Mouse (Mus musculus) E14TG2a.4 (cell line): ENCODE data around the gene Lsm14a.
A peak's percentile ranks its signal among the peaks of the same experiment; 100 is the strongest.

Source experiments
- H3K27me3 ChIP-seq: 2 replicates; pipeline ENCODE4 v1.6.1; 2014; ENCODE audit warnings: low read length, control low read depth; ENCODE audit not compliant: insufficient read depth
- H3K36me3 ChIP-seq: 2 replicates; pipeline ENCODE4 v1.6.1; 2014; ENCODE audit warnings: low read length, control low read depth; ENCODE audit not compliant: insufficient read depth
- H3K4me1 ChIP-seq: replicated peaks from 2 replicates; pipeline ENCODE4 v1.6.1; 2014; ENCODE audit warnings: low read depth, low read length, control low read depth
- H3K4me3 ChIP-seq: replicated peaks from 2 replicates; pipeline ENCODE4 v1.5.1; 2014; ENCODE audit warnings: mild to moderate bottlenecking, low read length
- H3K9me3 ChIP-seq: 2 replicates; pipeline ENCODE4 v1.6.1; 2014; ENCODE audit warnings: low read length, control low read depth
- CTCF ChIP-seq: conservative IDR thresholded peaks from 2 replicates; pipeline ENCODE4 v1.5.1; 2014; ENCODE audit warnings: low read length
- NANOG ChIP-seq: IDR thresholded peaks from 2 replicates; pipeline ENCODE4 v1.6.1; 2014; ENCODE audit warnings: borderline replicate concordance, low read length, mixed read lengths
- POU5F1 ChIP-seq: IDR thresholded peaks from 2 replicates; pipeline ENCODE4 v1.6.1; 2014; ENCODE audit warnings: low read length, borderline replicate concordance

The Lsm14a gene

GRCm38 (mm10) chr7:34317901-34318476 is 75.1 kb downstream of the Lsm14a start:
- Histone ChIP-seq H3K9me3 (no peaks in the 10 kb centered on the region), H3K36me3 (no peaks in the 10 kb centered on the region), H3K27me3 (no peaks in the 10 kb centered on the region), H3K4me1 (peaks cover 8% of the 10 kb centered on the region), H3K4me3 (no peak overlapping the region)
- TF ChIP-seq CTCF (no peak), NANOG (no peak), POU5F1 (no peak)

- peaks cover 19% of the 10 kb centered on the region for H3K4me1 ChIP-seq
- TF ChIP-seq NANOG (no peak), CTCF (no peak), POU5F1 (no peak)
- no peaks in the 10 kb centered on the region for H3K27me3 ChIP-seq
- no peaks in the 10 kb centered on the region for H3K9me3 ChIP-seq
- 0 out of 2 replicates have a peak, but pooled peaks cover 5% of the 10 kb centered on the region for H3K36me3 ChIP-seq
- peak within 1 kb of the TSS; percentile 90 for H3K4me3 ChIP-seq
These were observed 79.7 kb downstream of the Lsm14a start, which contains the start of gene 4931406P16Rik for GRCm38 (mm10) chr7:34313443-34313875. 4931406P16Rik (minus strand) TSS chr7:34313551.

- TF ChIP-seq POU5F1 (no peak), NANOG (no peak), CTCF (no peak)
- no peaks in the 10 kb centered on the region for H3K27me3 ChIP-seq
- no peaks in the 10 kb centered on the region for H3K9me3 ChIP-seq
- H3K4me1 ChIP-seq, result peaks cover 19% of the 10 kb centered on the region
- peak overlapping the region; percentile 90 for H3K4me3 ChIP-seq
- 0 out of 2 replicates have a peak, but pooled peaks cover 5% of the 10 kb centered on the region for H3K36me3 ChIP-seq
These were observed 80.2 kb downstream of the Lsm14a start for GRCm38 (mm10) chr7:34312786-34313442.

- TF ChIP-seq POU5F1 (no peak), NANOG (no peak), CTCF (no peak)
- Histone ChIP-seq H3K4me1 (peaks cover 17% of the 10 kb centered on the region), H3K4me3 (no peak overlapping the region), H3K9me3 (no peaks in the 10 kb centered on the region), H3K36me3 (peaks cover 15% of the 10 kb centered on the region; the same call in 1 of the 2 replicates), H3K27me3 (no peaks in the 10 kb centered on the region)
These were observed 83.8 kb downstream of the Lsm14a start for GRCm38 (mm10) chr7:34309186-34309764.

GRCm38 (mm10) chr7:34308586-34308985 is 84.5 kb downstream of the Lsm14a start:
- Histone ChIP-seq H3K9me3 (no peaks in the 10 kb centered on the region), H3K36me3 (peaks cover 15% of the 10 kb centered on the region; the same call in 1 of the 2 replicates), H3K27me3 (no peaks in the 10 kb centered on the region), H3K4me1 (peaks cover 11% of the 10 kb centered on the region), H3K4me3 (no peak overlapping the region)
- no peak for TF ChIP-seq CTCF
- no peak for TF ChIP-seq NANOG
- TF ChIP-seq POU5F1, result no peak

GRCm38 (mm10) chr7:34305454-34305853 is 87.7 kb downstream of the Lsm14a start:
- H3K36me3 ChIP-seq, result peaks cover 17% of the 10 kb centered on the region; the same call in 1 of the 2 replicates
- TF ChIP-seq POU5F1 (no peak), NANOG (no peak)
- H3K27me3 ChIP-seq, result no peaks in the 10 kb centered on the region
- no peak overlapping the region for H3K4me3 ChIP-seq
- H3K4me1 ChIP-seq, result 0 out of 2 replicates have a peak, but pooled peaks cover 3% of the 10 kb centered on the region
- H3K9me3 ChIP-seq, result no peaks in the 10 kb centered on the region

- H3K4me1 ChIP-seq, result no peaks in the 10 kb centered on the region
- H3K36me3 ChIP-seq, result peaks cover 16% of the 10 kb centered on the region; the same call in 1 of the 2 replicates
- H3K4me3 ChIP-seq, result no peak overlapping the region
- no peaks in the 10 kb centered on the region for H3K27me3 ChIP-seq
- no peak for TF ChIP-seq POU5F1
- no peak for TF ChIP-seq CTCF
- TF ChIP-seq NANOG, result no peak
- H3K9me3 ChIP-seq, result no peaks in the 10 kb centered on the region
These were observed 90.5 kb downstream of the Lsm14a start for GRCm38 (mm10) chr7:34302651-34303050.

GRCm38 (mm10) chr7:34301952-34302351 is 91.2 kb downstream of the Lsm14a start:
- peaks cover 16% of the 10 kb centered on the region; the same call in 1 of the 2 replicates for H3K36me3 ChIP-seq
- no peaks in the 10 kb centered on the region for H3K4me1 ChIP-seq
- H3K27me3 ChIP-seq, result no peaks in the 10 kb centered on the region
- no peak for TF ChIP-seq NANOG
- TF ChIP-seq CTCF, result no peak
- TF ChIP-seq POU5F1, result no peak
- H3K4me3 ChIP-seq, result no peak overlapping the region
- H3K9me3 ChIP-seq, result no peaks in the 10 kb centered on the region
